Mouse (Mus musculus): Measurements from ENCODE around the gene Shisa2.

Gene Shisa2

GRCm38 (mm10) chr14:59625158-59625805 is at the start of gene Shisa2:
TSS of gene Shisa2 (plus strand) at chr14:59625308.
- no peak for TF ChIP-seq GATA4 (IDR thresholded peaks at IDR 0.05; ENCODE audit: insufficient replicate concordance, low read length)

GRCm38 (mm10) chr14:59576385-59576784 is 48.7 kb upstream of the Shisa2 start:
- TF ChIP-seq GATA4 (IDR thresholded peaks at IDR 0.05; ENCODE audit: insufficient replicate concordance, low read length): no peak

DNA sequence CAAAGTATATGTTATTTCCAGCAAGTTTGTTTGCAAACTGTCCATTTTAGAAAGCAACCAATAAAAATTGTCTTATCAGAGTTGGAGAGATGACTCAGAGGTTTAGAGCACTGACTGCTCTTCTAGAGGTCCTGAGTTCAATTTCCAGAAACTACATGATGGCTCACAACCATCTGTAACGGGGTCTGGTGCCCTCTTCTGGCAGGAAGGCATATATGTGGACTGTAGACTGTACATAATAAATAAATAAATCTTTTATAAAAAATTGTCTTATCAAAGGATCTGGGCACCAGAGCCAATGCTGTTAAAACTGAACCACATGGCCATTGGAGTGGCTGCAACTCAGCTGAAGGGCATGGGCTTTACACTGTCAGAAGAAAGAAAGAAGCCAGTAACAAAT is 34.5 kb upstream of the Shisa2 start:
- no peak for TF ChIP-seq GATA4 (IDR thresholded peaks at IDR 0.05; ENCODE audit: insufficient replicate concordance, low read length)

GRCm38 (mm10) chr14:59591901-59592300 is 33.2 kb upstream of the Shisa2 start:
- TF ChIP-seq GATA4 (IDR thresholded peaks at IDR 0.05; ENCODE audit: insufficient replicate concordance, low read length): no peak

DNA sequence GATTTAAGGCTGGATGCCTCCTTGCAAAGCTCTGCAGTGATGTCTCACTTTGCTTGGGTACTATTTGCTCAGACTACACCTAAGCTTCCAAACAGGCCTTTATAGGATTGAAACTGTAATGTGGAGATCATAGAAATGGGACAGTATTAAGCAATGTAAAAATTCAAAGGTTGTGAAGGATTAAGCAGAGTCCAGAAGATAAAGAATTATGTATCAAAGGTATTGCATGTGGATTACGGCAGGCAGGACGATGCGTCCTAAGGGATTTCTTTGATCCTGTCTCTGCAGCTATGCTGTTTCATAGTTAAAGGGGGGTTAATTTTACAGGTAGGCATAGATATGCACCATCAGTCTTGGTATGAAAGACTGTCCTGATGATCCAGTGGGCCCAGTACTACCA is 32.5 kb upstream of the Shisa2 start:
- no peak for TF ChIP-seq GATA4 (IDR thresholded peaks at IDR 0.05; ENCODE audit: insufficient replicate concordance, low read length)

- TF ChIP-seq GATA4 (IDR thresholded peaks at IDR 0.05; ENCODE audit: insufficient replicate concordance, low read length): no peak
Measured at GRCm38 (mm10) chr14:59594988-59595387, 30.1 kb upstream of the Shisa2 start.

- no peak for TF ChIP-seq GATA4 (IDR thresholded peaks at IDR 0.05; ENCODE audit: insufficient replicate concordance, low read length)
Measured at GRCm38 (mm10) chr14:59597398-59598259, 27.5 kb upstream of the Shisa2 start, which contains the start of gene Cdadc1. TSS of gene Cdadc1 (minus strand) at chr14:59597959.

DNA sequence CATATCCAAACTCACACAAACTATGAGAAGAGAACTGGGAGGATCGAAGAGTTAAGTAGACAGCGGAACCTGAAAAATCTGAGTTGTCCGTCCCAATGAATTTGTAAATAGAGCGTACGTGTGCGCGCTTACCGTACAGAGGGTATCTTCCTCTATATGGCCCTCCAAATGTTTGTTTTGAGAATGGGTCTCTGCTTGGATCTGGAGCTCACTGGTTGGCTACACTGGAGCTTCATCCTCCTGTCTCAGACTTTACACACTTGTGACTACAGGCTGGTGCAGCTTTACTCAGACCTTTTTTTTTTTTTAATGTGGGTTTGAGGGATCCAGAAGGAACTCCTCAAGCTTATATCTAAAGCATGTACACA is 26.9 kb upstream of the Shisa2 start:
- no peak for TF ChIP-seq GATA4 (IDR thresholded peaks at IDR 0.05; ENCODE audit: insufficient replicate concordance, low read length)

DNA sequence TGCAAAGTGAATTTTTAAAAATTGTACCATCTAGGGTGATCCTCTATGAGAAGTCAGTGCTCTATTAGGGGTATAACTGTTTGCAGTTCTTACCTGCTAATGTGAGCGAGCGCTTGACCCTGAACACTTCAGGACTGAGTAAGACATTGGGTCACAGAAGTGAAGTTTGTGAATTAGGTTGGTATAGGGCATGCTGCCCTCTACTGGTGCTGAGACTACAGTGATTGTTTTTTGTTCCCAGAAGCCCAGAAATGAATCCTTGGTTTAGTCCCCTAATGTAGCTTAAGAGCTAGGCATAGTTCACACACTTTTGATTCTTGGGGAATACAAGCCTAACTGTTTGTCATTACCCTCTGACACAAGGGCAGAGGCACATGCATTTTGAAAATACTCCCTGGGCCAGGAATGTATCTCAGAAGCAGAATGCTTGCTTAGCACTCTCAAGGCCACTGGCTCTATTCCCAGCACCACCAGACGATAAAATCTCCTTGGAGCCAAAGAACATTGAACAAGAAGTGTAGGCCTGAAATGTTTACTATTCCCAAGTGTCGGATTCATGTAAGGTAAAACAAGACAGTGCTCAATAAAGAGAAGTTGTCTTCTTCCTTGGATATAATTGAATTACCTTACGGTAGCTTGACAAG is 21.0 kb upstream of the Shisa2 start:
- no peak for TF ChIP-seq GATA4 (IDR thresholded peaks at IDR 0.05; ENCODE audit: insufficient replicate concordance, low read length)

DNA sequence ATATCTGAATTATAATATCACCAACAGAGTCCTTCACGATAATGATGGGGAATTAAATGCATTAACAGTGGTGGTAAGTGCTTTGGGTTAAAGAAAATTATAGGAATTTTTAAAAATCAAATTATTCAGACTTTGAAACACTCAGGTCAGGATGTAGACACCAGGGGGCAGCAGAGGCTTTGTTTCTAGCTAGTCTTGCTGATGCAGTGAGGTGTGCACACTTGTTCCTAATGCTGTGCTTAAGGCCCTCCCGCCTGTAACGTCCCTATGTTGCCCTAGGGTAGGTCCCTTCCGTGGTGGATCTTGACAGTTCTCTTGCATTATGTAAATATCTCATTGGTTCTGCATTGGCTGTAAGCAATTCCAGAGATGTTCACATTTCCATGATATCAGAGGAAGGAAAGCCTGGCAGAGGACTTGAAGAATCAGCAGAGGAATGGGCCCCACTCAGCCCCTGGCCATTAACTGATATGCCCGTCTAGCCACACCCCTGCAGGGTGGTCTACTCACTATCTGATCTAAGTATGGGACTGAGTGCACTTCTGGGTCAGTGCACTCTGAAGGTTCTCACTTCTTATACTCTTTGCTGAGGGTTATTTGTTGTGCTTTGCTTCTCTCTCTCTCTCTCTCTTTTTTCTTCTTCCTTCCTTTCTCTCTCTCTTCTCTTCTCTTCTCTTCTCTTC is 19.3 kb upstream of the Shisa2 start:
- no peak for TF ChIP-seq GATA4 (IDR thresholded peaks at IDR 0.05; ENCODE audit: insufficient replicate concordance, low read length)

GRCm38 (mm10) chr14:59607021-59607420 is 18.1 kb upstream of the Shisa2 start:
- no peak for TF ChIP-seq GATA4 (IDR thresholded peaks at IDR 0.05; ENCODE audit: insufficient replicate concordance, low read length)

- no peak for TF ChIP-seq GATA4 (IDR thresholded peaks at IDR 0.05; ENCODE audit: insufficient replicate concordance, low read length)
Measured at GRCm38 (mm10) chr14:59612920-59613625, 12.0 kb upstream of the Shisa2 start.

- no peak for TF ChIP-seq GATA4 (IDR thresholded peaks at IDR 0.05; ENCODE audit: insufficient replicate concordance, low read length)
Measured at GRCm38 (mm10) chr14:59616802-59617201, 8.3 kb upstream of the Shisa2 start.

DNA sequence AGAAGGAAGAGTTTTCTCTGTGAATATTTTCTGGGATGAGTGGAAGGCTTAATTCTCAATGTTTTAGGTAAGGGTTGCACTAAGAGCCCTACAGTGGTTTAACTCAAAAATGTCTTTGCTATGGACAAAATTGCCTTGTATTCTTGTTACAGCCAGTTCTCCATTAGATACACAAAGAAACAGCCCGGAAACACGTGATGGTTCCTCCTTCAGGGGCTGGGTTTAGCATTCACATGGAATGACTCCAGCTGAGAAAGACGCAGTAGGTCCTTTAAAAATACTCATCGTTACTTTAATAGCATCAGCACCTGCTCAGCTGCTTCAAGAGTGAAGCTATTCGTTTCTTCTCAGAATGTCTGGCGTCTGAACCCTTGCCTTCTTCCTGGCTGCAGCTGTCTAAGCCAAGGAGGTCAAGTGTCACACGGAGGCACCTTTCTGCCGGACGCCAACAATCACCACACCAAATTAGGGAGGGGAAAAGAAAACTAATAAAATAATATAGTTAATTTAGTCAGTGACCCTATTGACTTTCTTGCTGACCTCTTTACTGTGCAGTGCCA is 702 bp upstream of the Shisa2 start:
- TF ChIP-seq GATA4 (IDR thresholded peaks at IDR 0.05; ENCODE audit: insufficient replicate concordance, low read length): no peak
